Mouse (Mus musculus) limb, embryonic 12.5 days (tissue): Measurements from ENCODE around the gene Il23a. TPM values are rescaled to one million over a fixed set of nuclear protein-coding genes. Genes with fewer than 3 reads are reported as not detected.
"Not testable (repeated sequence)": the region's sequence is repeated elsewhere in the genome, so short reads cannot be mapped to it uniquely, and the experiment has no call there.

Experiments used
- ATAC-seq: fragments of 200-750 bp; cut with Nextera tagmentation; 2 replicates; pipeline ENCODE4 v1.8.0; 2017; ENCODE audit warnings: low read depth, moderate TSS enrichment; ENCODE audit not compliant: insufficient number of reproducible peaks, insufficient read depth, low FRiP score, low TSS enrichment
- H3K27ac ChIP-seq: fragments of 300-500 bp; sonication (generic); 2 replicates; pipeline ENCODE4 v1.5.1; 2016; ENCODE audit warnings: mild to moderate bottlenecking, moderate library complexity
- H3K27me3 ChIP-seq: fragments of 300-500 bp; sonication (generic); 2 replicates; pipeline ENCODE4 v1.6.1; 2016; ENCODE audit warnings: mild to moderate bottlenecking, moderate library complexity
- H3K36me3 ChIP-seq: fragments of 300-500 bp; sonication (generic); 2 replicates; pipeline ENCODE4 v1.6.1; 2016; ENCODE audit warnings: mild to moderate bottlenecking, moderate library complexity
- H3K4me1 ChIP-seq: fragments of 300-500 bp; sonication (generic); replicated peaks from 2 replicates; pipeline ENCODE4 v1.6.1; 2016
- H3K4me2 ChIP-seq: fragments of 300-500 bp; sonication (generic); 2 replicates; pipeline ENCODE4 v1.6.1; 2016; ENCODE audit warnings: mild to moderate bottlenecking, moderate library complexity
- H3K4me3 ChIP-seq: fragments of 300-500 bp; sonication (generic); replicated peaks from 2 replicates; pipeline ENCODE4 v1.5.1; 2016; ENCODE audit warnings: mild to moderate bottlenecking
- H3K9ac ChIP-seq: fragments of 300-500 bp; sonication (generic); replicated peaks from 2 replicates; pipeline ENCODE4 v1.6.1; 2016; ENCODE audit warnings: mild to moderate bottlenecking, moderate library complexity
- H3K9me3 ChIP-seq: fragments of 300-500 bp; sonication (generic); 2 replicates; pipeline ENCODE4 v1.6.1; 2016; ENCODE audit warnings: mild to moderate bottlenecking, moderate library complexity
- WGBS: fragments of 180-500 bp; shearing (Covaris S2); methylation state at CpG from one replicate; pipeline ENCODE4 v1.1.7; 2016; 5-methylcytosine and 5-hydroxymethylcytosine counted together
- polyA plus RNA-seq: library from polyadenylated mRNA; unstranded; fragments of >200 nt; fragmentation: Nextera tagmentation; extraction: Ambion mirVana; gene quantifications from 2 replicates; pipeline ENCODE4 v1.2.1, GENCODE M21; 2016

Gene Il23a
- polyA plus RNA-seq, 1 experiment from 2014 or later: 0.20 TPM

GRCm38 (mm10) chr10:128263393-128264310, 34.9 kb downstream of the Il23a start:
- no peaks in the 10 kb centered on the region for H3K36me3 ChIP-seq
- 74% methylated on average over 6 of the region's 6 CpGs for WGBS
- no peak for ATAC-seq

DNA sequence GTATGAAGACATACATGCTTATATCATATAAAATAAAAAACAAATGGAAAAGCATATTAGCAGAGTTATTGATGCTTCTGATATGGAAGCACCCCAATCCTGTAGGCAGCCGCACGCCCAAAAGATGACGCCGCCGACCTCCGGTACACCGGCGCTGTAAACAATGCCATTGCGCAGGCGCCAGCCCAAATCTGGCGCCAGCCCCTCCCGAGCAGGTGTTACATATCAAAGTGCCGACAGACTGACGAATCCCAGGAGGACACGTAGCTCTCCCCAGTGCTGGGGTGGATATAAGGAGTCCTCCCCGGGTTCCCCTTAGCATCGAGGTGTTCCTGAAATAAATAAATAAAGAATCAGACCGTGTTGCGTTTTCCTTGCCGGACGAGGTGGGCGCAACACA, 36.3 kb downstream of the Il23a start:
- Histone ChIP-seq H3K4me2 (no peak overlapping the region), H3K9ac (no peak overlapping the region), H3K27ac (no peak overlapping the region), H3K9me3 (no peaks in the 10 kb centered on the region), H3K4me1 (no peaks in the 10 kb centered on the region), H3K27me3 (no peaks in the 10 kb centered on the region), H3K4me3 (no peak overlapping the region), H3K36me3 (no peaks in the 10 kb centered on the region)
- no peak for ATAC-seq
- 81% methylated on average over 22 of the region's 22 CpGs for whole genome bisulfite sequencing

More at GRCm38 (mm10) chr10:128263393-128264310, 34.9 kb downstream of the Il23a start:
- no peak overlapping the region for H3K4me3 ChIP-seq
- H3K27ac ChIP-seq: no peak overlapping the region
- H3K4me1 ChIP-seq: no peaks in the 10 kb centered on the region
- H3K9me3 ChIP-seq: no peaks in the 10 kb centered on the region
- H3K4me2 ChIP-seq: no peak overlapping the region
- no peak overlapping the region for H3K9ac ChIP-seq
- H3K27me3 ChIP-seq: no peaks in the 10 kb centered on the region

GRCm38 (mm10) chr10:128260376-128260775, 38.2 kb downstream of the Il23a start:
- not testable (repeated sequence) for H3K4me2 ChIP-seq, H3K9me3 ChIP-seq, H3K4me3 ChIP-seq, H3K27me3 ChIP-seq, H3K27ac ChIP-seq, H3K9ac ChIP-seq, ATAC-seq, H3K4me1 ChIP-seq, H3K36me3 ChIP-seq
- WGBS: 83% methylated on average over 7 of the region's 7 CpGs

DNA sequence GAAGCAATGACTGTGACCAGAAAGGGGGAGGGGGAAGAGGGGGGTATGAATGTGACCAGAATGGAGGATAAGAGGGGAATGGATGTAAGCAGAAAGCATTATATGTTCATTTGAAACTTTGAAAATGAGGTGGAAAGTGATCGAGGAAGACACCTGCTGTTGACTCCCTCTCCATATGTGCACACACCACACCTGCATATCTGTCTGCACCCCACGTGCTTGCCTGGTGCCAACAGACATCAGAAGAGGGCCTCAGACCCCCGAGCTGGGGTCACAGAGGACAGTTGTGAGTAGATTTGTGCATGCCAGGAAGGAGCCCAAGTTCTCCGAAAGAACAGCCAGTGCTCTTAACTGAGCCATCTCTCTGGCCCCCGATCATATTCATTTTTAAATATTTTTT, 38.6 kb downstream of the Il23a start:
- Histone ChIP-seq H3K27me3 (no peaks in the 10 kb centered on the region), H3K4me3 (no peak overlapping the region), H3K36me3 (no peaks in the 10 kb centered on the region), H3K4me2 (no peak overlapping the region), H3K4me1 (no peaks in the 10 kb centered on the region), H3K27ac (no peak overlapping the region), H3K9ac (no peak overlapping the region), H3K9me3 (no peaks in the 10 kb centered on the region)
- ATAC-seq: no peak
- WGBS: 88% methylated on average over 5 of the region's 5 CpGs

- H3K4me2 ChIP-seq: no peak overlapping the region
- H3K9me3 ChIP-seq: no peaks in the 10 kb centered on the region
- peaks cover 5% of the 10 kb centered on the region; the same call in 1 of the 2 replicates for H3K36me3 ChIP-seq
- H3K4me3 ChIP-seq: no peak overlapping the region
- ATAC-seq: no peak
- H3K9ac ChIP-seq: no peak overlapping the region
- no peaks in the 10 kb centered on the region for H3K4me1 ChIP-seq
- no peak overlapping the region for H3K27ac ChIP-seq
- 83% methylated on average over 4 of the region's 4 CpGs for WGBS
- H3K27me3 ChIP-seq: no peaks in the 10 kb centered on the region
These were observed 39.6 kb downstream of the Il23a start for GRCm38 (mm10) chr10:128258953-128259352.

GRCm38 (mm10) chr10:128256328-128256727, 42.2 kb downstream of the Il23a start:
- Histone ChIP-seq H3K27ac (no peak overlapping the region), H3K9me3 (no peaks in the 10 kb centered on the region), H3K4me3 (no peak overlapping the region), H3K4me1 (no peaks in the 10 kb centered on the region), H3K9ac (no peak overlapping the region), H3K27me3 (no peaks in the 10 kb centered on the region), H3K4me2 (no peak overlapping the region), H3K36me3 (peaks cover 27% of the 10 kb centered on the region)
- WGBS: 76% methylated on average over 8 of the region's 8 CpGs
- ATAC-seq: no peak

GRCm38 (mm10) chr10:128255925-128256324, 42.6 kb downstream of the Il23a start:
- Histone ChIP-seq H3K4me1 (no peaks in the 10 kb centered on the region), H3K9ac (no peak overlapping the region), H3K9me3 (no peaks in the 10 kb centered on the region), H3K36me3 (peaks cover 31% of the 10 kb centered on the region), H3K4me3 (no peak overlapping the region), H3K4me2 (no peak overlapping the region), H3K27ac (no peak overlapping the region), H3K27me3 (no peaks in the 10 kb centered on the region)
- ATAC-seq: no peak
- 88% methylated on average over 8 of the region's 8 CpGs for WGBS

DNA sequence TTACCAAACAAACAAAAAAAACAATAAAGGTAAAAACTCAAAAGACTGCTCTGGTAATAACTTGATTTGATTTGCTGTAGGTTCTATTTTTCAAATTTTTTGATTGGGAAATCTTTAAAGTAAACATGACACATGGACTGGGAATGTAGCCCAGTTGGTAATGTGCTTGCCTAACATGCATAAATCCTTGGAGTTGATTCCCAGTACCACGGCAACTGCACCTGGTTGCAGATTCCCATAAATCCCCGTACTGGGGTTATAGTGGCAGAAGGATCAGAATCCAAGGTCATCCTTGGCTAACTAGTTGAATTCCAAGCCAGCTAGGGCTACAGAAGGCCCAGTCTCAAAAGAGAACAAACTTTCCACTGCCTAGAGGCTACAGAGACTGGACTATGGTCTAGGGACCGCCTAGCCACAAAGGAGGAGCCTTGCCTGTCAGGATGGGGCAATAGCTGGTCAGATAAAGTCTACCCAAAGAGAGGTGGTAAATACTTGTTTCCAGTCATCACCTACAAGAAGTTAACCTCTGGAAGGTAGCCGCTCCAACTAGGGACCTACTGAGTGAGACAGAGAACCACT, 44.8 kb downstream of the Il23a start, which contains the start of gene Apon:
TSS of gene Apon (plus strand) at position 420 of the 579 bp plus-strand sequence.
- Histone ChIP-seq H3K4me3 (no peak within 1 kb of the TSS), H3K9ac (no peak within 1 kb of the TSS), H3K4me2 (no peak within 1 kb of the TSS), H3K4me1 (no peaks in the 10 kb centered on the region), H3K9me3 (no peaks in the 10 kb centered on the region), H3K27me3 (no peaks in the 10 kb centered on the region), H3K27ac (no peak within 1 kb of the TSS), H3K36me3 (peaks cover 53% of the 10 kb centered on the region)
- ATAC-seq: no peak
- WGBS: 90% methylated on average over 4 of the region's 4 CpGs

GRCm38 (mm10) chr10:128250565-128250964, 48.0 kb downstream of the Il23a start:
- Histone ChIP-seq H3K4me2 (no peak overlapping the region), H3K27ac (no peak overlapping the region), H3K4me1 (no peaks in the 10 kb centered on the region), H3K9me3 (no peaks in the 10 kb centered on the region), H3K9ac (no peak overlapping the region), H3K27me3 (no peaks in the 10 kb centered on the region), H3K4me3 (no peak overlapping the region), H3K36me3 (peaks cover 85% of the 10 kb centered on the region)
- ATAC-seq: no peak
- 92% methylated on average over 13 of the region's 13 CpGs for WGBS

GRCm38 (mm10) chr10:128247020-128247732, 51.4 kb downstream of the Il23a start:
- Histone ChIP-seq H3K27me3 (no peaks in the 10 kb centered on the region), H3K36me3 (peaks cover 100% of the 10 kb centered on the region), H3K4me1 (no peaks in the 10 kb centered on the region), H3K9me3 (no peaks in the 10 kb centered on the region), H3K9ac (0 out of 2 replicates have a peak overlapping the region, but pooled peaks have one; percentile 4), H3K4me3 (no peak overlapping the region), H3K27ac (peak overlapping the region; percentile 60; the same call in 1 of the 2 replicates), H3K4me2 (no peak overlapping the region)
- no peak for ATAC-seq
- 82% methylated on average over 17 of the region's 17 CpGs for WGBS
